Mouse (Mus musculus): ENCODE measurements around the gene Olfr424.

DNA sequence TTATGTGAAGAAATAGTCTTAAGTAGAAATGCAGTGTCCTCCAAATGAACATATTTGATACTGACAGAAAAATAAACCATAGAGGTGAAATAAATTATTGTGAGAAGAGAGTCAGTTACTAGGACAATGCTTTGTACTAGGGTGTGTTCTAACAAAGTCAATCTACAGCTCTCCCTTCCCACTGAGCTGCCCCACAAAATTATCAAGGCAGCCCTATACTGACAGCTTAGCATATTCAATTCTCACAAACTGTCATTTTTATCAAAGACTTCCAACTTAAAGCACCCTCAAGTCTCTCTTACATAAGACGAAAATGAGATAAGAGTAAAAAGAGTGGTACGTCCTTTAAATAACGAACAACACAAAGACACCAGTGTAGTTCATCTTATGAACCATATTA, 26.3 kb downstream of the Olfr424 start:
- TF ChIP-seq CTCF (IDR thresholded peaks at IDR 0.05; ENCODE audit: low read depth, low read length) (no peak), POLR2A (IDR thresholded peaks at IDR 0.05; ENCODE audit: borderline replicate concordance, low read depth, low read length) (no peak)
